Mouse (Mus musculus) natural killer cell, adult 2 months (primary cell): ENCODE measurements around the gene 4930518I15Rik.
"Not testable (repeated sequence)": the region's sequence is repeated elsewhere in the genome, so short reads cannot be mapped to it uniquely, and the experiment has no call there.

Source experiments
- DNase-seq, 2 experiments: peaks; one replicate each; pipeline ENCODE4 v3.0.0; 2022; ENCODE audit warnings: low spot score in 2 of 2

The 4930518I15Rik gene

GRCm38 (mm10) chr2:156877726-156878125, 20.0 kb upstream of the 4930518I15Rik start:
- DNase-seq = peak; percentile 82 to 92

- no peak for DNase-seq
Measured at GRCm38 (mm10) chr2:156874760-156875510, 17.2 kb upstream of the 4930518I15Rik start.

- DNase-seq = no peak
Measured at GRCm38 (mm10) chr2:156874047-156874759, 16.5 kb upstream of the 4930518I15Rik start.

- peak; percentile 50 to 58 for DNase-seq
Measured at GRCm38 (mm10) chr2:156873629-156874028, 15.9 kb upstream of the 4930518I15Rik start.

- DNase-seq = no peak
Measured at GRCm38 (mm10) chr2:156870519-156870918, 12.8 kb upstream of the 4930518I15Rik start.

GRCm38 (mm10) chr2:156869554-156869953, 11.8 kb upstream of the 4930518I15Rik start:
- no peak for DNase-seq

GRCm38 (mm10) chr2:156868994-156869393, 11.2 kb upstream of the 4930518I15Rik start:
- DNase-seq = no peak

GRCm38 (mm10) chr2:156864481-156864880, 6.7 kb upstream of the 4930518I15Rik start:
- no peak for DNase-seq

GRCm38 (mm10) chr2:156863487-156864160, 5.9 kb upstream of the 4930518I15Rik start:
- DNase-seq = peak; percentile 61 to 63

GRCm38 (mm10) chr2:156862772-156863486, 5.2 kb upstream of the 4930518I15Rik start, which contains the start of gene Rab5if:
TSS of gene Rab5if (plus strand) at chr2:156863128.
- peak; percentile 95 to 97 for DNase-seq

GRCm38 (mm10) chr2:156862041-156862717, 4.4 kb upstream of the 4930518I15Rik start:
- peak in 1 of 2 experiments; percentile 20 for DNase-seq

- no peak for DNase-seq
Measured at GRCm38 (mm10) chr2:156858671-156859070, 925 bp upstream of the 4930518I15Rik start.

GRCm38 (mm10) chr2:156857385-156857791, 358 bp downstream of the 4930518I15Rik start:
- no peak for DNase-seq

GRCm38 (mm10) chr2:156856311-156856710, 1.4 kb downstream of the 4930518I15Rik start:
- DNase-seq = no peak

GRCm38 (mm10) chr2:156853999-156854771, 3.6 kb downstream of the 4930518I15Rik start:
- DNase-seq = not testable (repeated sequence)

GRCm38 (mm10) chr2:156853584-156853983, 4.2 kb downstream of the 4930518I15Rik start:
- not testable (repeated sequence) for DNase-seq

- DNase-seq = no peak
Measured at GRCm38 (mm10) chr2:156850505-156850904, 7.2 kb downstream of the 4930518I15Rik start.

GRCm38 (mm10) chr2:156848526-156849182, 9.1 kb downstream of the 4930518I15Rik start:
- no peak for DNase-seq

- DNase-seq = no peak
Measured at GRCm38 (mm10) chr2:156847653-156848052, 10.1 kb downstream of the 4930518I15Rik start.

GRCm38 (mm10) chr2:156844715-156845114, 13.0 kb downstream of the 4930518I15Rik start:
- no peak for DNase-seq
